Mouse (Mus musculus) cerebellum, adult 11-12 months (tissue): Measurements from ENCODE around the gene Mrgprd.

Experiments used
- DNase-seq: peaks from one replicate; pipeline ENCODE4 v3.0.0; 2022

The Mrgprd gene

DNA sequence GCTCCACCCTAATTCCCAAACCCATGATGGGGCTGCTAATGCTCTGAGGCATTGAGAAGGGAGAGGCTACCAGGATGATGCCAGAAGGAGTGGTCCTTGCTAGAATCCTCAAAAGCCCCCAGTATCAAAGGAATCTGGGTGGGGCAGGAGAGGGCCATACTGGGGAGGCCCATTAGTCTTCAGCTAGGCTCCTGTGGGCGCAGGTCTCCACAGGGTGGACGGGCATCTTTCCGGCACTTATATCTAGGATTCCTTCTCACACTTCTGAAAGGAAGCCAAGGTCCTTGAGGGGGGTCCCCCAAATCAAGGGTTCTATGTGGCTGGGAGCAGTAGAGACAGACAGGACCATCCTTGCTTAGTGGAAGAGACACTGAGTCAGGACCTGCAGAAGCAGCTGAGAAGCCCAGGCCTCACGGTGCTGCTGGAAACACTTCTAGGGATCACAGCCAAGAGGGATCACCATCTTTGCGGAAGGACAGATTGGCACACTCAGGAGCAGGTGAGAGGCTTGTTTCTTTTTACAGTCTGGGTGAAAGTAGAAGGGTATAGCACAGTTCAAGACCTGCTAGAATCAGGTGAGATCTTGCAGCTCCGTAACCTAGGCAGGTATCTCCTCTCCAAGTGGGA is at the start of gene Mrgprd:
Mrgprd (plus strand) TSS at position 51 of the 627 bp plus-strand sequence.
- peak; percentile 59 for DNase-seq

GRCm38 (mm10) chr7:145266011-145266410 is 48.6 kb upstream of the Mrgprd start:
- DNase-seq, result no peak

GRCm38 (mm10) chr7:145268890-145269289 is 45.7 kb upstream of the Mrgprd start:
- no peak for DNase-seq

DNA sequence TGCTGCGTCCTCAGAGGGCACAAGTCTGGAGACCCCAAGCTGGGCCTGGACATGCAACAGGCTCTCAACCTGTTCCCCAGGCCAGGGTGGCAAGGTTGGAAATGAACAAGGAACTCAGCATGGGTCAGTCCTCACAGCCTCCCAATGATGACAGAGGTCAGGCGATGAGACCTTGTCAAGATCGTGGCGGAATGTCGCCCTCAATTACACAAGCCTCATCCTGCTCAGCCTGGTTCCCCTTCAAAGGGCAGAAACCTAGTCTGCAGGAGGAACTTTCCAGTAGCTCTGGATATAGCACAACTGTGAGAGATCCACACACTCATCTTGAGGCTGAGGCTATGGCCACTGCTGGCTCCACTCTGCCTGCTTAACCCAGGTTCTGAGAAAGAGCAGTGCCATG is 43.7 kb upstream of the Mrgprd start:
- no peak for DNase-seq

- no peak for DNase-seq
These were observed 39.1 kb upstream of the Mrgprd start for GRCm38 (mm10) chr7:145275488-145275887.

- DNase-seq, result no peak
These were observed 33.2 kb upstream of the Mrgprd start for GRCm38 (mm10) chr7:145281396-145281795.

GRCm38 (mm10) chr7:145283041-145283440 is 31.6 kb upstream of the Mrgprd start:
- DNase-seq, result no peak

- peak; percentile 94 for DNase-seq
These were observed 31.0 kb upstream of the Mrgprd start, which contains the start of gene Tpcn2 for GRCm38 (mm10) chr7:145283487-145284187. Gene Tpcn2 (minus strand): TSS chr7:145284011.

GRCm38 (mm10) chr7:145284293-145284692 is 30.3 kb upstream of the Mrgprd start:
- no peak for DNase-seq

DNA sequence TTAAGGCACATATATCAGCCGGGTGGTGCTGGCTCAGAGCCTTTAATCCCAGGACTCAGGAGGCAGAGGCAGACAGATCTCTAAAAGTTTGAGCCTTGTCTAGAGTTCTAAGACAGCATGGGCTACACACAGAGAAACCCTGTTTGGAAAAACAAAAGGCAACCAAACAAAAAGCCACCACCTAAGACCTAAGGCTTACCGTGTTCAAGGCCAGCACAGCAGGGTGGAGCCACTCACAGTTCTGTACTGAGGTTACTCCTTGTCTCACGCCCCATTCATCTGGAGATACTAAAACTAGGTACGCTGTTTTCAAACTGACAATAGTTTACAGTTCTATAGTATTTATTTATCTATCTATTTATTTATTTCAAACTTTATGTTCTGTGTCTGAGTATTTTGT is 29.2 kb upstream of the Mrgprd start:
- DNase-seq, result no peak

GRCm38 (mm10) chr7:145287410-145287809 is 27.2 kb upstream of the Mrgprd start:
- DNase-seq, result peak; percentile 88

GRCm38 (mm10) chr7:145289302-145289701 is 25.3 kb upstream of the Mrgprd start:
- DNase-seq, result peak; percentile 80

- no peak for DNase-seq
These were observed 22.8 kb upstream of the Mrgprd start for GRCm38 (mm10) chr7:145291847-145292246.

DNA sequence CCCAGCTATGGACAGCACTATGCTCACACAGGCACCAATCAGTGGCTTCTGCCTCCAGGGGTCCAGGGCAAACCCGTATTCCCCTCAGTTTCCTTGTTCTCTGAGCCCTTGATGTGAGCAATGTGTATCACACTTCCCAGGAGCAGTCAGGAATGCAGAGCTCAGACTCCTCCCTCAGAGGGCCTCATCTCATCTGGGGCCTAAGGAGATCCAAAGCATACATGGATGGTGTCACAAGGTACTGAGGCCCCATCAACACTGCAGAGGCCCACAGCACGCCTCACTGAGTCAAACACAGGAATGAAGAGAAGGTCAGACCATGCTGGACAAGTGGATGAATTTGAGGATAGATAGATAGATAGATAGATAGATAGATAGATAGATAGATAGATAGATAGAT is 21.9 kb upstream of the Mrgprd start:
- no peak for DNase-seq

- peak; percentile 58 for DNase-seq
These were observed 20.8 kb upstream of the Mrgprd start for GRCm38 (mm10) chr7:145293859-145294258.

DNA sequence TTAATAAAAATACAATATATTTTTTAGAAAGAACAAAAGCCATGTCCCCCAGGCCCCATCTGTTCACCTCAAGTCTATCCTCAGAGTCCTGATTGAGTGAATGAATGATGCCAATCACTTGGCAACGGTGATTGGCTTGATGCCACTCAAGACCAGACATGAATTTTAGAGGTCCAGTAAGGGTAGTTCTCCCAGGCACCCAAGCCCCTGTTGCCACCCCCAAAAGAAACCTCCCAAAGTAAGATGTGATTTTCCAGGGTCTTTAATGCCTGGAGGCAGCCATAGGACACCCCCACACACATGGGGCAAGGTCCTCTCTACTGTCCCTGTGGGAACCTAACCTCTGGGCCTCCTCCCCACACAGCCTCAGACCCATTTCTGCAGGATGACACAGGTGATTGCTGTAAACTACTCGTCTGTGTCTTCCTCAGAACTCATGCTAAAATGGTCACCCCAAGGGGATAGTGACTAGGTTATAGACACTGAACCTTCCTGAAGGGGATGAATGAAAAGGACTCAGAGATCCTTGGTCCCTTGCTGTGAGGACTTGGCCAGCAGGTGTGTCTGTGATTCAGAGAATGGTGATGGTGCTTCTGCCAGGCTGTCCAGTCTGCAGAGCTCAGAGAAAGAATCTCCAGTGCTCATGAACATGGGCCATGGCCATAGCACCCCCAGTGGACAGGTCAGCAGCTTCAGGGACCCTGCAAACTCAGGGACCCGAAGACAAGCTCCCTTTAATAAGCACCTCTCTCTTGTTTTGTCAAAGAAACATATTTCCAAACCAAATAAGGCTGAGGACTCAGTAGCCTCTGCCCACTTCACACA is 15.8 kb upstream of the Mrgprd start:
- peak; percentile 76 for DNase-seq

DNA sequence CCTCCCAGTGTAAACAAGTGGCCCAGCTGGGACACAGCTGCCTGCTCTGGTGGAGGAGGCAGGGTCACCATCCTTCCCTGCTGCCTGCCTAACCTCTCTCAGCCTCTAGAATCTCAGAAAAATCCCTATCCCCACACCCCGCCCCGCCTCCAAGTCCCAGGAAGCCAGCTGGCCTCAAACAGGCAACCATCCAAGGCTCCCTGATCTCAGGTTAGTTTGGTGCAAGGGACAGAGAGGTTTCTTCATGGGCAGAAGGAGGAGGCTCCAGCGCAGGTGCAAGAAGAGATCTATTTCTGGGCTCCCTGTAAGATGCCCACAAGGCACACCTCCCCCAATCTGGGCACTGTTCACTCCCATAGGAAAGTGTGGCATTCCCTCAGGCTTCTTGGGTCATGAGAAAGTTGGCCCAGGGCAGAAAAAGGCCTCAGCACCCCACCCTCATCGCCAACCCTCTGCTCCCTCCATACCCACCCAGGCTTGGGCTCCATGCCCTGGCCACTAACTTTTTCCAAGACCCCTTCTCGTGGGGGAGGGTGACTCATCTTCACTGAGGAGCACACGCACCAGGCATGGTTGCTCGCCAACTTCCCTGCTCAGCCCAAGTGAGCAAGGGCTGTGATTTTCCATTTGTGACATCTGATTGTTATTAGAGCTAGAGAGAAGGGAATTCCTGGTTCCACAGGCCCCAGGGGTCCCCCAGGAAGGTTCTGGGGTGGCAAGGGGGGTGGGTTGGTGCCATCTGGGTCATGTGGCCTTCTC is 14.9 kb upstream of the Mrgprd start:
- peak; percentile 93 for DNase-seq

DNA sequence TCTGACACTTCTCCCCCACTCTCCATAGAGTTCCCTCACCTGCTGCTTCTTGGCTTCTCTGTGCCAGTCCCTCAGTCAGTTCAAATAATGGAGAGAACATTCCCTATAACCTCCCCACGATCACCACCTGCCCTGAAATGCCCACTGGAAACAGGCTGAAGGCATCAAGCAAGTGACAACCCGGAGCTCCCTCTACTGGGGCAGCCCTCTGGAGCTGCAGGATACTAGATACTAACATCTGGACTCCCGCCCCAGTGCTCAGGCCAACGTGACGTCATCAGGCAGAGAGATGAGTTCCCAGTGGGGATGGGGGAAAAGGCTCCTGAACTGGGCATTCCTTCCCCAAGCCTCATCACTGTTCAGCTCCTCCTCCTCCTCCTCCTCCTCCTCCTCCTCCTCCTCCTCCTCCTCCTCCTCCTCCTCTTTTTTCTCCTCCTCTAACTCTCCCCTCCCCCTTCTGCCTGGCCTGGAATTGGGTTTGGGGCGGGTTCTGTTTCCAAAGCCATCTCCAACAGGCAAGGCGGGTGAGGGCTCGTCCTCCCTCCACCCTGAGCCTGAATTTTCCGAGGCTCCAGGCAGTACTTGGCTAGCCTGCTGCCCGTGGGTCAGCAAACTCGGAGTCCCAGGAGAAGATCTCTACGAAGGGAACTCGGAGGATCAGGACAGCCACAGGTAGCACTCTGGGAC is 14.2 kb upstream of the Mrgprd start, which contains the start of gene Mrgprf:
Mrgprf (plus strand) TSS at position 508 of the 687 bp plus-strand sequence.
- DNase-seq, result peak; percentile 90

GRCm38 (mm10) chr7:145301008-145301340 is 13.7 kb upstream of the Mrgprd start:
- no peak for DNase-seq

- peak; percentile 83 for DNase-seq
These were observed 13.2 kb upstream of the Mrgprd start for GRCm38 (mm10) chr7:145301341-145302005.

DNA sequence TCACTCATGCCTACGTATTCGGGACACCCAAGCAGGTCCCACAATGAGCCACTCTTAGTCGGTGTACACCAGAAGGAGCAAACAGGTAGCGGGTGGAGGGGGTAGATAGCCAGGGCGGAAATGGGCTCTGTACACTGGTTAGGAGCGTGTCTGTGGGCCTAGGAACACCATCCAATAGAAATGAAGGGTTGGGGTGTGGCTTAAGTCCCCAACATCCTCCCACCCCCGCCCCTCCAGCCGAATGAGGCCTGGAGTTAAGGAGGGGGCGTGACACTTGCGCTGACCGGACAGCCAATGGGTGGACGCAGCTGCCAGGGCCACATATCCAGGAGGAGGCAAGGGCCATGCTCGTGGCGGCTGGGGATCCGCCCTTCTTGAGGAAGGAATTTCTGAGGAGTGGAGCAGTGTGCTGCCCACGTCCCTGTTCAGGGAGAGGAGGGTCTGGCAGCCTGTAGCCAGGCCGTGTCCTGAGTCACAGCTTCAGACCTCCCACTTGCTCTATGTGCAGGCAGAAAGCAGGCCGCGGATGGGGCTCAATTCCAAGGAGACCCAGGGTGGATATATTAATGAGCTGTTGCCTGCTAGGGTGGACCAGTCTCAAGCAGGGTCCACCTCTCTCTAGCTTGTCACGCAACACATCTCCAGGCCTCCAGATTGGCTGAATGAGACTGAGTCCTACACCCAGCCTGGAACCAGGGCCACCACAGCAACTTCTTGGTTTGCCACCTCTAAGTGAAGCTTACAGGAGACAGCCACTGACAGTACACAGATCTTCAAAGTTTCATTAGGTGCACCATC is 11.9 kb upstream of the Mrgprd start:
- peak; percentile 93 for DNase-seq
